Mouse (Mus musculus) midbrain, embryonic 10.5 days (tissue): ENCODE results near the gene Mrtfb. TPM values are rescaled to one million over a fixed set of nuclear protein-coding genes. Genes with fewer than 3 reads are reported as not detected.

ENCODE experiments used
- DNase-seq: peaks from one replicate; pipeline ENCODE4 v3.0.0-alpha.2; 2017; ENCODE audit warnings: low spot score
- H3K27ac ChIP-seq: fragments of 300-500 bp; sonication (generic); replicated peaks from 2 replicates; pipeline ENCODE4 v1.5.1; 2016; ENCODE audit warnings: mild to moderate bottlenecking
- H3K27me3 ChIP-seq: fragments of 300-500 bp; sonication (generic); 2 replicates; pipeline ENCODE4 v1.6.1; 2016; ENCODE audit warnings: low read depth, mild to moderate bottlenecking; ENCODE audit not compliant: poor library complexity, severe bottlenecking
- H3K36me3 ChIP-seq: fragments of 300-500 bp; sonication (generic); 2 replicates; pipeline ENCODE4 v1.6.1; 2016; ENCODE audit warnings: mild to moderate bottlenecking, moderate library complexity
- H3K4me1 ChIP-seq: fragments of 300-500 bp; sonication (generic); 2 replicates; pipeline ENCODE4 v1.6.1; 2016
- H3K4me3 ChIP-seq: fragments of 300-500 bp; sonication (generic); 2 replicates; pipeline ENCODE4 v1.5.1; 2016; ENCODE audit warnings: mild to moderate bottlenecking, moderate library complexity
- H3K9me3 ChIP-seq: fragments of 300-500 bp; sonication (generic); replicated peaks from 2 replicates; pipeline ENCODE4 v1.6.1; 2016; ENCODE audit warnings: mild to moderate bottlenecking
- WGBS: fragments of 180-500 bp; shearing (Covaris S2); methylation state at CpG from one replicate; pipeline ENCODE4 v1.1.7; 2016; 5-methylcytosine and 5-hydroxymethylcytosine counted together
- microRNA counts: library from miRNA; unstranded; fragments of <30 nt; microRNA quantifications from one replicate; lab custom pipeline; 2017
- microRNA-seq: library from miRNA; unstranded; fragments of <30 nt; microRNA quantifications from one replicate; pipeline ENCODE4, GENCODE M21; 2017
- polyA plus RNA-seq: library from polyadenylated mRNA; unstranded; fragments of >200 nt; fragmentation: Nextera tagmentation; extraction: Ambion mirVana; gene quantifications from 2 replicates; pipeline ENCODE4 v1.2.1, GENCODE M21; 2016

The Mrtfb gene
- polyA plus RNA-seq, 1 experiment from 2014 or later: 14.9 TPM

- Histone ChIP-seq H3K9me3 (no peaks in the 10 kb centered on the region), H3K36me3 (no peaks in the 10 kb centered on the region), H3K27ac (no peak overlapping the region), H3K4me1 (peaks cover 14% of the 10 kb centered on the region), H3K4me3 (no peak overlapping the region), H3K27me3 (peaks cover 7% of the 10 kb centered on the region; the same call in 1 of the 2 replicates)
- WGBS: 65% methylated on average over 1 of the region's 1 CpGs
- DNase-seq: no peak
Measured at GRCm38 (mm10) chr16:13460071-13460470, 203.8 kb downstream of the Mrtfb start.

GRCm38 (mm10) chr16:13460777-13461408, 204.6 kb downstream of the Mrtfb start:
- no peak for DNase-seq

GRCm38 (mm10) chr16:13464662-13465061, 208.4 kb downstream of the Mrtfb start:
- Histone ChIP-seq H3K4me3 (no peak overlapping the region), H3K9me3 (no peaks in the 10 kb centered on the region), H3K27ac (no peak overlapping the region), H3K36me3 (no peaks in the 10 kb centered on the region), H3K4me1 (peaks cover 16% of the 10 kb centered on the region), H3K27me3 (no peaks in the 10 kb centered on the region)
- no peak for DNase-seq
- 82% methylated on average over 5 of the region's 5 CpGs for WGBS

More at GRCm38 (mm10) chr16:13460777-13461408, 204.6 kb downstream of the Mrtfb start:
- WGBS: 76% methylated on average over 3 of the region's 3 CpGs
- H3K4me3 ChIP-seq: no peak overlapping the region
- no peaks in the 10 kb centered on the region for H3K36me3 ChIP-seq
- no peak overlapping the region for H3K27ac ChIP-seq
- peaks cover 13% of the 10 kb centered on the region for H3K4me1 ChIP-seq
- H3K27me3 ChIP-seq: no peaks in the 10 kb centered on the region
- no peaks in the 10 kb centered on the region for H3K9me3 ChIP-seq

MicroRNAs within 50 kb of the gene (microRNA counts, 519-probe panel; counts per million panel counts)
- not detected for microRNA mmu-miR-193b (lab: Ali Mortazavi, UCI)

Small RNA genes within 50 kb of the gene (microRNA-seq; reads per million reads assigned to microRNA genes)
- gene Mir193b: 10.2 reads per million, percentile 21 among the genes with 10 or more reads in this experiment
- gene Mir365-1: not detected

Other genes with a start within 250 kb of the Mrtfb start
- 13.9 and 15.6 TPM in 2 replicates for gene Ercc4, start 146.8 kb upstream of the Mrtfb start, polyA plus RNA-seq